Mouse (Mus musculus): ENCODE data around the gene Ccdc57. TPM values are rescaled to one million over a fixed set of nuclear protein-coding genes. Genes with fewer than 3 reads are reported as not detected.
A peak's percentile ranks its signal among the peaks of the same experiment; 100 is the strongest.

The Ccdc57 gene
- total RNA-seq (2021): 1 to 10 TPM; 5.7 to 7.8 TPM
- long read RNA-seq, experiment 1, partial matches to known transcripts: 0 of 7 reads
- long read RNA-seq, experiment 1, other reads (novel, unspliced or antisense): 4 of 7 reads
- long read RNA-seq, experiment 2, partial matches to known transcripts: 0 of 3 reads
- long read RNA-seq, experiment 2, other reads (novel, unspliced or antisense): 3 of 3 reads

DNA sequence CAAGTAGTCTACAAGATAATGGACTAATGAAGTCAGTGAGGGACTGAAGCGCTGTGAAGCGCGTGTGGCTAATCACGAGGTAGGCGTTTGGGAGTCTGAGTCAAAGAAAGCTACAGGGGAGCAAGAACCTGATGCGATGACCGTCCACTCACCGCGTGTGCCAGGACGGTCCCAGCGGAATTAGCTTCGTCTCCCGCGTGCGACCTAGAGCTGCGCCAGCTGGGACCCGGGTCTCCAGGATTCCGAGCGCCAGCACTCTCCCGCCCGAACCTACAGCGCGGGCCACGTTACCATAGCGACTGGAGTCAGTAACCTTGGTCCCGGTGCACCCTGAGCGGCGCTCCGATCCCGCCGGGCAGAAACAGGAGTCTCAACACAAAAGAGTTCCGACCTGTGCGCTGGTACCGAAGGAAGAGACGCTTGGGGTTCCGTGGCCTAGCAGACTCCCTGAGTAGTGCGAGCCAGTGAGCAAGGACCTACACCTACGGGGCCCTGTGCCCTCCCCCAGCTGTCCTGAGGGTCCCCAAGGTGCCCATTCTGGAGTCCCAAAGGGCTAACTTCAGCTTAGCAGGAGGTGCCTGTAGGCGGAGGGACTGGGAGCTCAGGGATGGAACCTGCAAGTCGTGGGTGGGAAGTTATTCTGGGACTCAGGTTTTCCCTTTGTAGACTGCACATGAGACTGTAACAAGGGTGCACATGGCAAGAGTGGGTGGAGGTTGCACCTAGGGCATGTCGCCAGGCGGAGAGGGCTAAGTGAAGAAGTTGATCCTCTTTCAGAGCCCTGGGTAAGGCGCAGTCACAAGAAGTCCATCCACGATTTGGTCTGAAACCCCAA, at the start of gene Ccdc57:
TSS of gene Ccdc57 (minus strand) at position 309 of the 835 bp plus-strand sequence.
- DNase-seq (ENCODE audit: low spot score in 2 of 2): peak; percentile 93

DNA sequence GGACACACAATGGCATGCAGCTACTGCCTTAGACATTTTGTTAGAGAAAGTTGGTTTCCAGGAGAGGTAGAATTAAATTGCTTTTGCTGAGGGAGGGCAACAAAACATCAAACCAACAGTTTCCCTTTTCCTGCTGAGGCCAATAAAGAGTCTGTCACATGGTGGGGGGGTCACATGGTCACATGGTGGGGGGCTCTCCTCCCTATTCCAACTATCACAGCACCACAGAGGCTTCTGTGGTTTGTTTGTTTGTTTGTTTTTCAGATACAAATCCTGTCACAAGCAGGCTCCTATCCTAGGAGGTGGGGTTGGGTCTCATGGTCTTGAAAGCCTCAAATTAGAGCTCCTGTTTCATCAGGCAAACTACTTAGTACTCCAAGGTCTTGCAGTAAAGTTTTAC, 49.8 kb upstream of the Ccdc57 start:
- DNase-seq (ENCODE audit: low spot score in 2 of 2): no peak

DNA sequence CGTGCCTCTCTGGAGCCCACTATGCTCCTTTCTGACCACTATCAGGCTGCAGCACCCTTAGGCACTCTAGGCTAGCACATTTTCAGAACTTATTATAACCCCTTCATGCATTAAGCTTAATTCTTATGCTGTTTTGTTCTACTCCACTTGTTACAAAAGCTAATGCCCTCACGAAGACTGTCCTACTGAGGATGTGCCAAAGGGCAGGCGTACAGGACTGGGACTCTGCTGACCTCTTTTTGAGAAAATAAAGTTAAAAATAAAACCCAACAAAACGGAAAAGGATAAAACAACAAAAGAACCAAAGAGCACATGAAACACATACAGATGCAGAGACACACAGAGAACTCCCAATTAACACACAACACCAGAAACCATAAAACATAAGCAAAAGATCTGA, 49.0 kb upstream of the Ccdc57 start:
- no peak for DNase-seq (ENCODE audit: low spot score in 2 of 2)

DNA sequence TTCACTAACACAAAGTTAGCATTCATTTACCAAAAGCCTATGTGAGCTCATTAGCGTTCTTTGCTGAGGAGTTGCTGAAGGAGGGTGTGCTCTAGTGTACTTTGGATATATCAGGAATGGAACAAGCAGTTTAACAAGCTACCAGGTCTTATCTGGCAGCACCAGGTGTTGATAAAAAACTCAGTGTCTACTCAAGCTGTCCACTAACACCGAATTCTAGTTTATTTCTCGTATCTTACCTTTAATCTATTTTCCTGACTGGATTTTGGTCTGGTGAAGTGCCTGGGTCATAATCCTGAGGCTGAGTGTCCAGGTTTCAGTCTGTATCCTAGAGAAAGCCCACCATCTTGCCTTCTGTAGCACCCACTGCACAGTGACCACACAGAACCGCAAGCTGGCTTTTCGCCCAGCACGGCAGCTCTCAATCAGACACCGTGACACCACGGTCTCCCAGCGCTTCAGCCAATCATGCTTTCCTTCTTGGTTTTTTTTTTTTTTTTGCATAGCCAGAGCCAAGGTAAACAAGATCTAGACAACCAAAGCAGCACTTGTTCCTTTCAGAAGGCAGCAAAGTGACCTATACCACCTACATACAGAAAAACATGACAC, 47.9 kb upstream of the Ccdc57 start:
- no peak for DNase-seq (ENCODE audit: low spot score in 2 of 2)

DNA sequence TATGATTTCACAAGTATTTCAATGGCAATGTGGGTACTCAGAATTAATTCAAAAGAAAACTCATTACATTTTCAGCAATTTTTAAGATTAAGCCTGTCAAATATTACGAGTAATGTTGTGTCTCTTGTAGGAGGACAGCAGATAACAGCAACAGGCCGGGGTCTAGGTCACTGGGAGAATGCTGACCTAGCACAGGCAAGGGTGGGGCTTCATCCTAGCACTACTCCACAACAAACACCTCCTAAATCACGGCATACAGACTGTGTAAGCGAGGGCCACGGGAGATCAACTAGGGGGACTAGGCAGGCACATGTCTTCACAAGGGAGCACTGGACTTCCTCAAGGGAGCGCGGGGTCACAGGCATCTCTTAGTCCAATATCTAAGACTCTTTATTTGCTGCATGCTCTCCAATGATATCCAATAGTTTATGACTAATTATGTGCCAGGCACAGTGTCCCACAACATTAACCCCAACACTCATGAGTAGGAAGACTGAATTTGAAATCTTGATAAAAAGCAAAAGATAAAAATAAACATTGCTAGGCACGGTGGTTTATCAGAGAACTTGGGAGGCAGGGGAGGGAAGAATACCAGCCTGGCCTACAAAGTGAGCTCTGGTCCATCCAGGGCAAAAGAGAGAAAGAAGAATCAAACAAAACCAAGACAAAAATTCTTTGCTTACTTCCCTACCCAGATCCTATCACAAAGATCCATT, 47.2 kb upstream of the Ccdc57 start:
- no peak for DNase-seq (ENCODE audit: low spot score in 2 of 2)

DNA sequence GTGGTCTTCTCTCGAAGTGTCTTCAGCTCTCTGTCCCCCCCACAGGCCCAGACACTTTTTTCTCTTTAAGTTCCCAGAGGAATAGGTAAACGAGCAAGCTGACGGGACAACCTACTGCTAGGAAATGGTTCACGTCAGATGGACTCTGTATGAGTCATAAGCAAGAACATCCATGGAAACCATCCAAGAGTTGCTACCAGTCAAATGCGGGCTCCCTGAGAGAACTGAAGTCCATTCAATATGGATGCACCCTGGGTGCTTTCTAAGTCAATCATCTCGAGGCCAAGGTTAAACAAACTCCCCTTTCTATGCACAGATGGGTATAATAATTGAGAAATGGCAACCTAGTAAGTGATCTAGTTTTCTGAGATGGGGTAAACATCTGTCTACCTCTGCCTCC, 40.6 kb upstream of the Ccdc57 start:
- DNase-seq (ENCODE audit: low spot score in 2 of 2): no peak

DNA sequence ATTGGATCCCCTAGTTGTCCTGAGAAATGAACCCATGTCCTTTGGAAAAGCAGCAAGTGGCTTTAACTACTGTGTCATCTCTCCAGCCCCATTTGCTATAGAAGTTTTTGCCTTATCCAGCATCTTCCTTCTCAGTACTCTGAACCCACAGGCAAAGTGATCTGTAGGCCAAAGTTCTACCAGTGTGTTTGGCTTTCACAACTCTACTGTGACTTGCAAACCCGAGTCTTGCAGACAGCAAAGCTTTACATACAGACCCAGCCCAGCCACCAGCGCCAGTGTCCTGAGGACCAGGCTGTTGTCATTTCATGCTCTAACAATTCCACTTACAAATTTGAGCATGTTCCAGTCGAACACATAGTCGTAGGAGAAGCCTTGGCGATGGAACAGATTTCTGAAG, 38.6 kb upstream of the Ccdc57 start:
- no peak for DNase-seq (ENCODE audit: low spot score in 2 of 2)

DNA sequence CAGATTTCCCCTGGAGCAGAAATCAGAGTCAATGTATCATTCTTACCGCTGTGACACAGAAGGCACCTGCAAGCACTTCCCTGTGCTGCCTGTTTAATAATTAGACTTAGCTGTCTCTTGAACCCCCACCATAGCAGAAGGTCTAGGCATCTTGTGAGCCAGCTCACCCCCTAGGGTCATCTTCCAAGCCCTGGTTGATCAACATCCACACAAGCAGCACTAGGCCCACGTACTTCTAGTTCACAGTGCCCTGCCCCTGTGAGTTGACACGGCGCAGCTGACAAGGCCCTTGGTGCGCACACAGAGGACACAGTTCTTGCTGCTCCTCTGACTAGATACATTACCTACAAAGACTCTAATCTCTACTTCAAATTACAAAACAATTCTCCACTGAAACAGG, 37.1 kb upstream of the Ccdc57 start:
- DNase-seq (ENCODE audit: low spot score in 2 of 2): no peak

DNA sequence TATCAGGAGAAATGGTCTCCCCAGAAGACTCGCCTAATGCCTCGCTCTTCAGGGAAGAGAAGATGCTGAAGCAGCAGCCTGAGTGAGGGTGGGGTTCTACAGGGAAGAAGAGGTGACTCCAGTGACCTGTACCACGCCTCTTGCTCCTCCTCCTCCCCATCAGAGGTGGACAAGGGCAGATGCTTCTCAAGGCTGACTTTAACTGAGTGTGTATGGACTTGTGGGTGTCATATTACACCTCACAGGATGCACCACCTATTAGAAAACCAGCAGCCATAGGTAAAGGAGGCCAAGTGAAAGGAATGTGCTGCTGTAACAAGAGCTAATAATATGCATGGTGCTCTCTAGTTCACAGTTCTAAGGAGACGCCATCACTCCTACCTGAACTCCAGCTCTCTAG, 32.9 kb upstream of the Ccdc57 start:
- no peak for DNase-seq (ENCODE audit: low spot score in 2 of 2)

DNA sequence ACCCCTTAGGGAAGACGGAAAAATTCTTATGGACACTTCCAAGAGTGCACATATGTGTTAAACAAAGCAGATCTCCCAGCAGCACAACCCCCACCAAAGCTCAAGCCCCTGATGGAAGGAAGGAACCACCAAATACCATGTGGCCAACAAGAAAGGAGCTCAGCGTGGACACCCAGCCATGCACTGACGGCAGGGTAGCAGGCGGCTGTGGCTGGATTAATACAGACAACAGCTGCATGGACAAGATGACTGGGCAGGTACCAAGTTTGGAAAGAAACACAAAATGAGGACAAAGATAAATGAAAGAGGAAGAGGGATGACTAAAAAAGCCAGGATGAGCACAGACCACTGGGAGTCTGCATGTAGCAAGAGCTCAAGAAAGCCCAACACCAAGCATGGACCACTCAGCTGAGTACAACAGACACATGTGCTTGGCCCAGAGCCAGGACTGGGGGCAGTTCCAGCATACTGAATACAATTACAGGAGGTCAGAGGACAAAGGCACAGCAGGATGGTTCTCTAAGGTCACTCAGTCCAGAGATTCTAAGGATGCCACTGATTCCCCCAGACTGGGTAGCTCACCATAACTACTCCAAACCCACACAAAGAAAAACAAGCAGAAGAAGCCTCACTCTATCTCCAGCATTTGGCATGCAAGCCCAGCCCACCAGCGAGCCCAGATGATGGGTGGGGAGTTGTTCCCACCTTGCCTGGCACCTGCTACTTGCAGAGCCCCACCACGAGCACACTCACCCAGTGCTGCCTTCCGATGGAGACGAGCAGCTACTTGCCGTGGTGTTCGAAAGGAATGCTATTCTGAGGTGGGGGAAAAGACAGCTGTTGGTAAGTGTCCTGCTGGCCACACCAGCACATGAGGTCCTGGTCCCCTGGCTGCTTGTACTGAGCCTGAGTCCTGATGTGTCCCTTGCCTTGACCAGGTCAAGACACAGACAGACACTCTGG, 31.8 kb upstream of the Ccdc57 start:
- DNase-seq (ENCODE audit: low spot score in 2 of 2): no peak

DNA sequence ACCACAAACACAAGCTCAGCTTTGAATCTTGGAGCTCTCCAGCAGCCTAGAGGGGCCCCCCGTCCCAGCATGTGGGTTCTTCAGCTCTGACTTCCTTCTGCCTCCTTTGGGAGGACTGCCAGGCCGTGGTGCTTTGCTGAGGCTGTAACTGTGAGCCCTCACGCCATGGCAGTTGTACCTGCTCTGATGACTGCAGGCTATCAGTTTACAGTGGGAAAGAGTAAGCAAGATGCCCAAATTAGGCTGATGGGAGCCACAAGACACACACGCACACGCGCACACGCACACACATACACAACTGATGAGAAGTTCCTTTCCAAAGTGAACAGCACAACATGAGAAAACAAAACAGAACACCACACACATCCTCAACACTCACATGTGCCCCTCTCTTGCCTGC, 30.2 kb upstream of the Ccdc57 start:
- DNase-seq (ENCODE audit: low spot score in 2 of 2): no peak

DNA sequence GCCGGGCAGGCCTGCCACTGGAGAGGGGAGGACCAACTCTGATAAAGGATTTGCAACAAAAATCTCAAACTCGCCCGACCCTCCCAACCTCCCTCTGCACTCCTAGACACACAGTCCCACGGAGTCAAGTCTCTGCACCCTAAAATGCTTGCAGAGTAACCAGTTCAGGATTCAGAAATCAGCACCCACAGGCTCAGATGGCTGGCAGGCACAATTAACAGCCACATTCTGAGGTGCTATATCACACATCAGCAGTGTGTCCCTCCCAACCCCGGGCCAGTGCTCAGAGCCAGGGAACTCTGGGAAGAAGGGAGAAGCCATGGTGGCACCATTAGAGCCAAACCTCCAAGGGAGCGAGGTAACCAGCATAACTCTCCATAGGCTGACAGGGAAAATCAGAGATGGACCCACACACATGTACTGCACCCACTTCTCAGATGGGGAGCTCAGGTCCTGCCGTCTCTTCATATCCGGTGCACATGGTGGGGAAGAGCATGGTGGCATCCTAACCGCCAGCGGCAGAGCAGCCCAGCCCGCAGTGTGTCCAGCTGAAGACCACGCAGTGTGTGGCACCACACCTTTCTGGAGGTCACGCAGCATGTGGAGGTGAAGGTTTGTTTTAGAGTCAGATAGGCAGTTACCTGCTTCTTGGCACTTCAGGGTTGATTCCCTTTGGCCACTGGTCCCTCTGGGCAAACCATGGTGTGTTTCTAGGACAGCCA, 29.5 kb upstream of the Ccdc57 start:
- DNase-seq (ENCODE audit: low spot score in 2 of 2): no peak

DNA sequence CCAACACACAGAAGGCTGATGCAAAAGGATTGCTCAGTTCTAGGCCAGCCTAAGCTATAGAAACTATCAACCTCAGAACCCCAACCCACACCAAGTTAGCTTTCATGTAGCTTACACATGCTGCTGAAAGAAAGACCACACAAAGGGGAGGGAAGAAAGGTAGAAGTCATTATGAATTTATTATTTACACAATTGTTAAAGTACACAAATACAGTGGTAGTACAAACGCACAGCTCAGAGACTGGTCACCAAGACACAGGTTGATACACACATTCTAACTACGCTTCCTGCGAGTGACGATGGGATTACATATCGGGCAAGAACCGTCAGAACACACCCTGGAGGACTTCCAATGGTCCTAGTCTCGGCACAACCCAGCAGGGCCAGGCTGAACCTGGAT, 28.9 kb upstream of the Ccdc57 start:
- no peak for DNase-seq (ENCODE audit: low spot score in 2 of 2)

DNA sequence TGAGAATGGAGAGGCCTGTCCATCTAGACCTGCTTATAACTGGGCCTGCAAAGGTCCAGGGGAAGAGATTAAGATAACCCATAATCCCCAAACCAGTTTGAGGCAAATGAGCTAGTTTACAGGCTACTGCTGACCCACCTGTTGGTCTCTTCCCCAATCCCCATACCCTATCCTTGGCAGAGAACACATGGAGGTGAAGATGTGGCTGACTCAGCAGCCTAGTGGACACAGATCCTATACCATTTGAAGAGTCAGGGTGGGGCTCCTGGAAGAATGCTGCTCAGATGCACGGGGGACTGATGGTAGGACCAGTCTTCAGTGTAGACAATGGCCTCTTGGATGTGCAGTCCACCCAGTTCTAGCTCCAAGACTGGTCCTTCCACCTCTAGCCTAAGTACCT, 27.6 kb upstream of the Ccdc57 start:
- DNase-seq (ENCODE audit: low spot score in 2 of 2): no peak

DNA sequence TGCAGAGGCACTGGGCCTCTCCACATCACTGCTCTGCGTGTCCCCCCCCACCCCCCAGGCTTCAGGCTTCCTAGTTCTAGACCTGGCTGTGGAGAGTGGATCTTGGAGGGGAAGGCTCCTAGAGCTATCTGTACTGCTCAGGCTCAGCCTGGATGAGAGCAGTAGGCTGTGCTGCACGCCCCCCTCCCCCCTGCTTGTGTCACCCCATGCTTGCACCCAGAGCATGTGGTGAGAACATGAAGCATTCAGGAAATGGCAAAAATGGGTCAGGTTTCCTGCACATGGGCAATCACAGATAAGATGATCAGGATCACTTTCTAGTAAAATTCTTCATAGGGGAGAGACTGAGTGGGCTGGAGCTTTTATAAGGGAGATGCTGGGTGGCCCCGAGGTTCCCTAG, 26.9 kb upstream of the Ccdc57 start:
- no peak for DNase-seq (ENCODE audit: low spot score in 2 of 2)

DNA sequence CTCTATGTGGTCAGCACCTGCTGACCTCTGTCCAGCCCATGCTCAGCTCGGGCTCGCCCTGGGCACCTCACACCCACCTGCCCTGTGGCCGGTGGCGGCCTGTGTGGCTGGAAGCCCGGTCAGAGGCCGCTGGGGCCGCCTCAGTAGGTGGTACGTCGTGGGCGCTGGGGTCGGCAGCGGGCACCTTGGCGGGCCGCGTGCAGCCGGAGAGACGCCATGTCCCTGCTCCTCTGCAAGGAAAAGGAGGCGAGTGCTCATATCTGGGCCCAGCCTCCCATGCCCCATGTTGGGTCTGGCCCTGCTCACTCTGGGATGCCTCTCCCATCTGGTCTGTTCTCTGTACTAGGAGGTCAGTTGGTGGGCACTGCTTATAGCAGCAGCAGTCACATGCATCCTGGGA, 26.4 kb upstream of the Ccdc57 start:
- no peak for DNase-seq (ENCODE audit: low spot score in 2 of 2)

DNA sequence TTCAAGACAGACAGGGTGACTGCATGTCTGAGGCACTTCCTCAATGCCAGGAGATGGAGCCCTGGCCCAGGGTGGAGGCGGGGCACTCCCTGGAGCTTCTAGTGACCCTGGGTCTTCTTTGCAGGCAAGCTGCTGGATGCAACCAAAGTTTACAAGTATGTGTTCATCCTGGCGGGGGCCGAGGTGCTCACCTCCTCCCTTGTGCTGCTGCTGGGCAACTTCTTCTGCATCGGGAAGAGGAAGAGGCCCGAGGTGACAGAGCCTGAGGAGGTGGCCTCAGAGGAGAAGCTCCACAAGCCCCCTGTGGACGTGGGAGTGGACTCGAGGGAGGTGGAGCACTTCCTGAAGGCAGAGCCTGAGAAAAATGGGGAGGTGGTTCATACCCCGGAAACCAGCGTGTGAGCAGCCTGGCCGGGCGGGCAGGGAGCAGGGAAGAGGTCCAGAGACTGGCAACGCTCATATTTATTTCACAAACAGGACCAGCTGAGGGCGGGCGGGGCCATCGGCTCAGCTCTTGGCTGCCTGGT, 25.1 kb upstream of the Ccdc57 start:
- no peak for DNase-seq (ENCODE audit: low spot score in 2 of 2)

DNA sequence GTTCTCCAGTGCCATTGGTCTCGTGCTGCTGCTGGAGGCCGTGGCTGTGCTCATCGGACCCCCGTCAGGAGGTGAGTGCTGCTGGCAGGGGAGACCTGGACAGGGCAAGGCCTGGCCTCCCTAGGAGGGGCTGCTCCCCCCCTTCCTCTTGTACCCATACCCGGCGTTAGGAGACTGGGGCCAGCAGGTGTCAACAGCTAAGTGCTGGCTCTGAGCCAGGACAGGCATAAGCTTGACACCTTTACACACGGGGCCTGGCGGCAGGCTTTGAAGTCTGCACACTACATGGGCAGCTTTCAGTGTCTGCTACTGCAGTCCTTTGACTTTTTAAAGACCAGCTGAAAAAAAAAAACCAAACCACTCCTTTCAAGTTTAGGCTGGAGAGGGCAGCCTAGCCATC, 24.4 kb upstream of the Ccdc57 start:
- DNase-seq (ENCODE audit: low spot score in 2 of 2): no peak

DNA sequence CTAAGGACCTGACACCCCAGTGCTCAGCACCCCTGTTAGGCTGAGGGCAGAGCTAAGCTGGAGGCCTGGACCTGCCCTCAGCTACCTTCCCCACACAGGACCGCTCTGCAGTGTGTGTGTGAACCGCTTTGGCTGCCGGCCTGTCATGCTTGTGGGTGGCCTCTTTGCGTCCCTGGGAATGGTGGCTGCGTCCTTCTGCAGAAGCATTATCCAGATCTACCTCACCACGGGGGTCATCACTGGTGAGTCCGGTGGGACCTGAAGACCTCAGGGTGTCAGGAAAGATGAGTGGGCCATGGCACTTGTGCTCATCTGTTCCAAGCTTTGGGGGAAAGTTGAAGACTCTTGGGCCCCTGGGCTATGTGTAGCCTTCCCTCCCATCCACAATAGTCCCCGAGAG, 23.0 kb upstream of the Ccdc57 start:
- no peak for DNase-seq (ENCODE audit: low spot score in 2 of 2)

DNA sequence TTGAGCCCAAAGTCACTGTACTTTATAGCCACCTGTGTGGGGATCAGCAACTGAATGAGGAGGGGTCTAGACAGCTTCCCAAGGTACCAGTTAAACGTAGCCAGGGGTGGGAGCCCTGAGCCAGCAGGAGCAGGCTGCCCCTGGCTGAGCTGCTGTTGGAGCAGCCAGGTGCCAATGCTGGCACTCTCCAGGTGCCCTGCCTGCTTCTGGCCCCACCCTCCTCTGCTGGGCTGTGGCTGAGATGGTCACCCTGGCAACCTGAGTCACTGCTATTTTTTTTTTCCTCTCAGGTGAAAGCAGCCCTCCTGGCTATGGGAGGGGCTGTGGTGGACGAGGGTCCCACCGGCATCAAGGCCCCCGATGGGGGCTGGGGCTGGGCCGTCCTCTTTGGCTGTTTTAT, 22.3 kb upstream of the Ccdc57 start:
- no peak for DNase-seq (ENCODE audit: low spot score in 2 of 2)

Data from layer of hippocampus, postnatal 14 days (tissue).